Mouse (Mus musculus) Patski (cell line): Measurements from ENCODE around the gene Hdgfl3. TPM values are rescaled to one million over a fixed set of nuclear protein-coding genes. Genes with fewer than 3 reads are reported as not detected.

Experiments used
- ATAC-seq: fragments of 100-300 bp; one replicate; pipeline ENCODE4 v1.8.0; 2021
- CTCF ChIA-PET: fragments of 350-600 bp; sonication (Branson Sonifier 250); formaldehyde crosslinking; loops from one replicate; lab custom pipeline; 2022; ENCODE audit warnings: inconsistent platforms; lab: Charles Lee
- POLR2A ChIA-PET: fragments of 350-600 bp; sonication (Branson Sonifier 250); formaldehyde crosslinking; loops from one replicate; lab custom pipeline; 2022; ENCODE audit warnings: antibody characterized with exemption, inconsistent platforms; lab: Charles Lee
- DNase-seq: peaks from one replicate; pipeline ENCODE4 v3.0.0-alpha.2; 2011; ENCODE audit warnings: low read depth, low spot score
- H3K27me3 ChIP-seq: fragments of 371-371 bp; one replicate; pipeline ENCODE4 v1.5.1; 2021
- CTCF ChIP-seq: fragments of 100-300 bp; IDR thresholded peaks from one replicate; pipeline ENCODE4 v1.5.1; 2021
- in situ Hi-C: fragments of 300-500 bp; cut with MboI; formaldehyde crosslinking; loops from 3 replicates; pipeline ENCODE4 v1.11.1; 2018; ENCODE audit warnings: low pct_unique_long_range_greater_than_20kb, mixed read lengths
- polyA plus RNA-seq: library from polyadenylated mRNA; unstranded; gene quantifications from one replicate; pipeline ENCODE4 v1.2.3, GENCODE M21; 2021

Hdgfl3 gene
- polyA plus RNA-seq, 1 experiment from 2014 or later: 19.5 TPM

- CTCF ChIA-PET: interaction anchor here (0.6 kb wide), 1 partner anchor 1702 kb away, joined by 3 read pairs; no protein-coding TSS in a partner anchor
- TF ChIP-seq CTCF: no peak
- POLR2A ChIA-PET: interaction anchor here (0.9 kb wide), 1 partner anchor 11 kb away, joined by 5 read pairs; no protein-coding TSS in a partner anchor
- DNase-seq: no peak
- no peak for ATAC-seq
- no peaks in the 10 kb centered on the region for H3K27me3 ChIP-seq
- in situ Hi-C loops: no loop called here
Measured at GRCm38 (mm10) chr7:81920314-81920713, 14.0 kb downstream of the Hdgfl3 start.

- POLR2A ChIA-PET: no interaction called here
- CTCF ChIA-PET: interaction anchor here (0.9 to 1.3 kb wide), 2 partner anchors 21 to 35 kb away, joined by 3 read pairs; no protein-coding TSS in a partner anchor
- in situ Hi-C loops: no loop called here
- TF ChIP-seq CTCF: no peak
- no peaks in the 10 kb centered on the region for H3K27me3 ChIP-seq
- ATAC-seq (no peak), DNase-seq (no peak)
Measured at GRCm38 (mm10) chr7:81918316-81918715, 16.0 kb downstream of the Hdgfl3 start.

GRCm38 (mm10) chr7:81904926-81905325 is 29.3 kb downstream of the Hdgfl3 start:
- no peak for TF ChIP-seq CTCF
- no peaks in the 10 kb centered on the region for H3K27me3 ChIP-seq
- in situ Hi-C loops: no loop called here
- ATAC-seq (no peak), DNase-seq (no peak)
- CTCF ChIA-PET: no interaction called here
- POLR2A ChIA-PET: no interaction called here

- CTCF ChIA-PET: interaction anchor here (0.7 kb wide), 1 partner anchor 208 kb away, joined by 3 read pairs; no protein-coding TSS in a partner anchor
- TF ChIP-seq CTCF: no peak
- in situ Hi-C loops: no loop called here
- H3K27me3 ChIP-seq: no peaks in the 10 kb centered on the region
- POLR2A ChIA-PET: interaction anchor here (1.0 kb wide), 1 partner anchor 16 kb away, joined by 3 read pairs; no protein-coding TSS in a partner anchor
- ATAC-seq: no peak
- DNase-seq: no peak
Measured at GRCm38 (mm10) chr7:81904094-81904493, 30.2 kb downstream of the Hdgfl3 start.

GRCm38 (mm10) chr7:81899361-81899760 is 34.9 kb downstream of the Hdgfl3 start:
- H3K27me3 ChIP-seq: no peaks in the 10 kb centered on the region
- no peak for TF ChIP-seq CTCF
- DNase-seq: no peak
- in situ Hi-C loops: no loop called here
- ChIA-PET CTCF (no interaction called here), POLR2A (no interaction called here)
- no peak for ATAC-seq

GRCm38 (mm10) chr7:81885128-81885527 is 49.1 kb downstream of the Hdgfl3 start:
- ChIA-PET POLR2A (no interaction called here), CTCF (interaction anchor here (1.4 kb wide), 1 partner anchor 16 kb away, joined by 3 read pairs; no protein-coding TSS in a partner anchor)
- in situ Hi-C loops: no loop called here
- ATAC-seq: no peak
- DNase-seq: no peak
- H3K27me3 ChIP-seq: no peaks in the 10 kb centered on the region
- TF ChIP-seq CTCF: no peak

- DNase-seq: no peak
- CTCF ChIA-PET: no interaction called here
- POLR2A ChIA-PET: no interaction called here
Measured at GRCm38 (mm10) chr7:81881600-81881999, 52.7 kb downstream of the Hdgfl3 start.

GRCm38 (mm10) chr7:81880797-81881196 is 53.5 kb downstream of the Hdgfl3 start:
- no peak for TF ChIP-seq CTCF
- no peaks in the 10 kb centered on the region for H3K27me3 ChIP-seq
- POLR2A ChIA-PET: no interaction called here
- DNase-seq: no peak
- ATAC-seq: no peak
- CTCF ChIA-PET: interaction anchor here (0.8 kb wide), 1 partner anchor 73 kb away, joined by 3 read pairs; no protein-coding TSS in a partner anchor
- in situ Hi-C loops: no loop called here

More at GRCm38 (mm10) chr7:81881600-81881999, 52.7 kb downstream of the Hdgfl3 start:
- in situ Hi-C loops: no loop called here
- ATAC-seq: no peak
- H3K27me3 ChIP-seq: no peaks in the 10 kb centered on the region
- TF ChIP-seq CTCF: no peak

- CTCF ChIA-PET: interaction anchor here (0.8 to 1.7 kb wide), 2 partner anchors 11 to 73 kb away, joined by 3 to 7 read pairs; no protein-coding TSS in a partner anchor
- no peaks in the 10 kb centered on the region for H3K27me3 ChIP-seq
- POLR2A ChIA-PET: no interaction called here
- TF ChIP-seq CTCF: no peak
- no peak for DNase-seq
- in situ Hi-C loops: no loop called here
- no peak for ATAC-seq
Measured at GRCm38 (mm10) chr7:81880286-81880685, 54.0 kb downstream of the Hdgfl3 start.

GRCm38 (mm10) chr7:81875372-81875771 is 58.9 kb downstream of the Hdgfl3 start:
- DNase-seq (peak; percentile 46), ATAC-seq (peak; percentile 73)
- in situ Hi-C loops: loop anchor here (10.0 kb wide), 1 partner anchor 389 kb away; no protein-coding TSS in a partner anchor
- no peak for TF ChIP-seq CTCF
- POLR2A ChIA-PET: interaction anchor here (1.0 kb wide), 1 partner anchor 56 kb away, joined by 3 read pairs; no protein-coding TSS in a partner anchor
- CTCF ChIA-PET: interaction anchor here (0.9 kb wide), 1 partner anchor 33 kb away, joined by 3 read pairs; no protein-coding TSS in a partner anchor
- no peaks in the 10 kb centered on the region for H3K27me3 ChIP-seq

- DNase-seq: peak; percentile 70
- POLR2A ChIA-PET: interaction anchor here (0.8 kb wide), 1 partner anchor 13 kb away, joined by 4 read pairs; no protein-coding TSS in a partner anchor
- H3K27me3 ChIP-seq: no peaks in the 10 kb centered on the region
- in situ Hi-C loops: loop anchor here (5.0 to 10.0 kb wide), 2 partner anchors 58 to 390 kb away; partner anchors contain the start of gene Hdgfl3
- no peak for TF ChIP-seq CTCF
- CTCF ChIA-PET: interaction anchor here (0.9 kb wide), 1 partner anchor 33 kb away, joined by 3 read pairs; no protein-coding TSS in a partner anchor
- ATAC-seq: peak; percentile 86
Measured at GRCm38 (mm10) chr7:81874636-81875035, 59.6 kb downstream of the Hdgfl3 start.
